Mouse (Mus musculus) heart, postnatal 25 days (tissue): ENCODE results near the gene Ecpas. TPM values are rescaled to one million over a fixed set of nuclear protein-coding genes. Genes with fewer than 3 reads are reported as not detected.

Experiments used
- DNase-seq: peaks from one replicate; pipeline ENCODE4 v3.0.0; 2022; ENCODE audit warnings: low spot score
- intact Hi-C: fragments of 180-260 bp; cut with DNase I; formaldehyde crosslinking; loops from one replicate; pipeline ENCODE4 v1.15.1; 2025
- total RNA-seq, 2 experiments: library from RNA; stranded (reverse); gene quantifications; 2 replicates each; pipeline ENCODE4 v1.2.3; 2021

The Ecpas gene
- total RNA-seq, 2 experiments from 2014 or later: 188 to 190 TPM

DNA sequence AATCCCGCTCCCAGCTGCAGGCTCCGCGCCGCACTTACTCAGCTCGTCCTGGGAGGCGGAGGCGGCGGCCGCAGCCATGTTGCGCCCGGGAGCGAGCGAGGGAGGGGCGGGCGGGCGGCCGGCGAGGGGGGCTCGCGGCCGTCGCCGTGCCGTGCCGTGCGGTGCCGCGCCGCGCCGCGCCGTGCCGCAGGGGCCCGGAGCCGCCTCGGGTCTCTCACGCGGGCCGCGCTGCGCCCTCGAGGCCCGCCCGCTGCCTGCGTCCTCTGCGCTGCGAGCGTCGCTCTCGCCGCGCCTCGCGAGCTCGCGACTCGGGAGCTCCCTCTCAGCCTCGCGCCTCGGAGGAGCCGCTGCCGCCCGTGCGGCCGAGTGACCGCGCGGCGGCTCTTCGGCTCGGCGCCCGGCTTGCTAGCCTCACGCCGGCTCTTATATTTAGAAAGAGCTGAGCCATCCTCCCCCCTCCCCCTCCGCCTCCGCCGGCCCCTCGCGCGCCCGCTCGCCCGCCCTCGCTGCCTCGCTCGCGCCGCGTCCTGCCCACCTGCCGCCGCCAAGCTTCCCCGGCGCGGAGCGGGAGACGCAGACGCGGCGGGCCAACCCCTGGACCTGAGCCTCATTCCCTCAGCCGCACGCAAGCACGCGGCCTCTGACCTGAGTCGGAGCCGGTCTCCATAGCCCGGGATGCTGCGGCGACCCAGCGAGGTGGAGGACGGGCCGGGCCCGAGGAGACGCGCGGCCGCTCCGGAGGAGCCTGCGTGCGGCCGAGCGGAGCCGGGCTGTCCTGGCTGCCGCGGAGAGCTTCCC, 519 bp downstream of the Ecpas start:
- DNase-seq: peak; percentile 45
- intact Hi-C loops: no loop called here

DNA sequence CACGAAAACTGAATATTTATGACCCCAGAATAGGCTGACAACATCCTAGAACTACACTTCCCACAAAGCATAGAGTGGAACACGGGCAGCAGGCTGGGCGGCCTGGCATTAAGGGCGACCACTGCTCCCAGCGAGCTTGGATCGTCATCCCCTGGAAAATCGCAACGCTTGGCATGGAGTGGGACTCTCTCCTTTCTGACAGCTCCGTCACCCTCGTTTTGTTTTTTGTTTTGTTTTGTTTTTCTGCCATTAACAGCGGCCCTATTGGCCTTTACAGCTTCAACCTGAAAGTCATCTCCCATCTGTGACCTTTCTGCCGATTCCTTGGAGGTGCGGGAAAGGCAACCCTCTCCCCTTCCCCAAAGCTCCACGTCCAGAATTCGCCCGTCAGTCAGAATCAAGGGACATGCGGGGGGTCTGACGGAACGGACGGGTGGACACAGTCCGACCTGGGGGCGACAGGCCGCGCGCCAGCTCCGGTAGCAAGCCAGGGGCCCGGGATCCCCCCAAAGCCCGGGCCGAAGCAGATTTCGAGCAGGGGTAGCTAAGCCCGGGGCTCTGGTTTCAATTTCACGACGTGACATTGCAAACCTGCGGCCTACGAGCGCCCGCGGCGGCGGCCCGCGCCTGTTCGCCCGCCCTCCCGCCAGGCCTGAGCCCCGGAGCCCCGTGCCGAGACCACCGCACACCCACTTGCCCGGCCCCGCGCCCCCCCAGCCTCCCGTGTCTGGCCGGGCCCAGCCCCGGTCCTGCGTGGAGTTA, 1.3 kb downstream of the Ecpas start:
- peak; percentile 37 for DNase-seq
- intact Hi-C loops: no loop called here

DNA sequence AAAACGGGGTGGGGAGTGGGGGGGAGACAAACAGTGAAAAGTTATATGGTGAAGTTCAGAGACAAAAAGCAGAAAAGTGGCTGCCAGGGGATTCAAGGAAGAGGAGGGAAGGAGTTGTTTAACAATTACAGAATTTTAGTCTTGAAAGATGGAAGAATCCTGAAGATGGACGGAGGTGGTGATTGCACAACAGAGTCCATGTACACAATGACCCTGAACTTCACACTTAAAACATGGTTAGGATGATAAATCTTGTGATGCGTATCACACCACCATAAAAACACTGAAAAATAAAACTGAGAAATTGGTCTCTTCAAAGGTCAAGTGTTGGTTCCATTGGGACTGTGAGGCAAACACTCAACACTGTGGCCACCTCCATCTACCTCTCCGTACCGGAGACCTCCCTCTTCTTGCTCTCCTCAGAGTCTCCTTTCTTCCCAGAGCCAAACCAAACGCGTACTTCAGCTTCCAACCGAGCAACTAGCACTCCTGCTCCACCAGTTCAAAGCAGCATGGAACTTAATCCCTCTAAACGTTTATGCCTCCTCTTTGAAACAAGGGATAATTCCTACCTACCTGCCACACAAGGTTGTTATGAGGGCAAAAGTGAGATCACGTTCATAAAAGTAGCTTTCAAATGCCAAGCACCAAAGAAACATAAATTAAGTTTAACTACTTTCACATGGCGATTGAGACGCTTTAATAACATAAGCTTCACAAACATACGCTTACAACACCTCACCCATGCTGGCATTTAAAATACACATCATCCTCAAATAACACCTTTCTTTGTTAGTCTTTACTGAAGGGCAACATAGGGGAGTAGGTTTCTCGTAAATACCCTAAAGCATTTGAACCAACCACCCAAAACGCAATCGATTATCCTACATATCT, 2.1 kb downstream of the Ecpas start:
- intact Hi-C loops: no loop called here
- no peak for DNase-seq

DNA sequence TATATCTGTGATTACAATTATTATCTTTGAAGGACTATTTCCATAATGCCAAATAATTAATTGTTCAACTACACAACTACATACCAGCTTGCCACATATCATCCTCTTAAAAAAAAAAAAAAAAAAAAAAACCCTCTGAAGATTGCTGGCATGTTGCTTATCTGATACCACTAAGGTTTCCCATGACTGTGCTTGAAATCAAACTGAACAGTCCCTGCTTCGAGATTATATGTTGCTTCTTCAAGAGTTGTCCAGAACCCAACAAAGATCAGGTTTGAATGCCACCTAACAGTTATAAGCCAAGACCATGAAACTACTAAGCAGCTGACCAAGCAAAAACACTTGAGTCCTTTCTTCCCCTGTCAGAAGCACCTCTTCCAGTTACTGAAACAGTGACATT, 5.1 kb downstream of the Ecpas start:
- intact Hi-C loops: no loop called here
- DNase-seq: no peak

- DNase-seq: no peak
- intact Hi-C loops: no loop called here
Observed at GRCm38 (mm10) chr4:58898318-58898717, 14.2 kb downstream of the Ecpas start.

DNA sequence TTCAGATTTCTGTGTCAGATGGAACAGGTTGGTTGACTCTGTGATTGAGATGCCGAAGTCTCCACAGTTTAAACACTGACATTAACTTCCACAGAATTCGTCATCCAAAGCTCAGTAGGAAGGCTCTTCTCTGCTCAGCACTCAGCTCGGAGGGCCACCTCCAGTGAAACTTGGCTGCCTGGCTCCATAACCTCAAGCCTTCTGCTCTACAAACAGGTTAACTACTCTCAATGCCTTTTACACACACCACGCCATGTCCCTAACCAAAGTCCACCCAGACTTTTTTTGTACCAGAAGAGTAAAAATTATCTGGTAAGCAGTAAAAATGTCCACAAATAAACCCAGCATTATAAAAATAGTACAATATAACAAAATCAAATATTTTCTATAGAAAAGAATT, 15.1 kb downstream of the Ecpas start:
- intact Hi-C loops: no loop called here
- DNase-seq: no peak

- intact Hi-C loops: no loop called here
- no peak for DNase-seq
Observed at GRCm38 (mm10) chr4:58894399-58894798, 18.1 kb downstream of the Ecpas start.

DNA sequence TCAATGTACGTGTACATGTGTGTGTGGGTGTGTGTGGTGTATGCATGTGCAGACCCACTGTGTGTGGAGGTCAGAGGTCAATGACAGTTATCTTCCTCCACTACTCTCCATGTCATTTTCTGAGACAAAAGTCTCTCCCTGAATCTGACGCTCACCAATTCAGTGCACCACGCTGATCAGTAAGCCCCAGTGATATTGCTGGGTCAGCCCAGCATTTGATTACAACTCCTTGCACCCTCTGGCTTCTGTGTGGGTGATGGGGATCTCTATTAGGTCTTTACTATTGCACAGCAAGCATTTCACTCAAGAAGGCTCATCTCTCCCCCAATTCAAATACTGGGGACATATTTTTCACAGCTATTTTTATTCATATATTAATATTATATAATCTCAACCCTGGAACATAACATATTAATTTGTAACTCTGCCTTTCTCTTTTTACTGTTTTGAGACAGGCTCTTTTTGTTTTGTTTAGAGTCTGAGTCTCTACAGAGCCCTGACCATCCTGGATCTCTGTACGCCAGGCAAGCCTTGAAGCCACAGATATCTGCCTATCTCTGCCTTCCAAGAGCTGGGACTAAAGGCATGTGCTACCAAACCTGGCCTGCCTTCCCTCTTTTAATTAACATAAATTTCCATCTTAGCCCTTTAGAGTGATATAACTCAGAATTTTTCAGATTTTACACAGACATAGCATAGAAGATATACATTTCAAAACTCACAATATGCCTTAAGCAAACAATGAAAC, 22.3 kb downstream of the Ecpas start:
- intact Hi-C loops: no loop called here
- no peak for DNase-seq

- intact Hi-C loops: no loop called here
- DNase-seq: no peak
Observed at GRCm38 (mm10) chr4:58888568-58888967, 24.0 kb downstream of the Ecpas start.

- intact Hi-C loops: no loop called here
Observed at GRCm38 (mm10) chr4:58887626-58888025, 24.9 kb downstream of the Ecpas start.

GRCm38 (mm10) chr4:58886778-58887177, 25.8 kb downstream of the Ecpas start:
- DNase-seq: no peak
- intact Hi-C loops: no loop called here

More at GRCm38 (mm10) chr4:58887626-58888025, 24.9 kb downstream of the Ecpas start:
- no peak for DNase-seq

GRCm38 (mm10) chr4:58885341-58885740, 27.2 kb downstream of the Ecpas start:
- DNase-seq: no peak
- intact Hi-C loops: no loop called here

- DNase-seq: no peak
- intact Hi-C loops: no loop called here
Observed at GRCm38 (mm10) chr4:58883841-58884240, 28.7 kb downstream of the Ecpas start.

- intact Hi-C loops: no loop called here
- DNase-seq: no peak
Observed at GRCm38 (mm10) chr4:58874373-58874772, 38.2 kb downstream of the Ecpas start.

GRCm38 (mm10) chr4:58867242-58867641, 45.3 kb downstream of the Ecpas start:
- intact Hi-C loops: no loop called here
- DNase-seq: no peak

GRCm38 (mm10) chr4:58832908-58833307, 79.6 kb downstream of the Ecpas start:
- no peak for DNase-seq
- intact Hi-C loops: no loop called here

- DNase-seq: no peak
- intact Hi-C loops: no loop called here
Observed at GRCm38 (mm10) chr4:58825921-58826320, 86.6 kb downstream of the Ecpas start.

GRCm38 (mm10) chr4:58787616-58788015, 124.9 kb downstream of the Ecpas start, which contains the start of gene Olfr267:
Gene Olfr267, minus strand, starts transcription at chr4:58787716.
- DNase-seq: no peak
- intact Hi-C loops: no loop called here

- no peak for DNase-seq
- intact Hi-C loops: no loop called here
Observed at GRCm38 (mm10) chr4:58786659-58787058, 125.9 kb downstream of the Ecpas start.

DNA sequence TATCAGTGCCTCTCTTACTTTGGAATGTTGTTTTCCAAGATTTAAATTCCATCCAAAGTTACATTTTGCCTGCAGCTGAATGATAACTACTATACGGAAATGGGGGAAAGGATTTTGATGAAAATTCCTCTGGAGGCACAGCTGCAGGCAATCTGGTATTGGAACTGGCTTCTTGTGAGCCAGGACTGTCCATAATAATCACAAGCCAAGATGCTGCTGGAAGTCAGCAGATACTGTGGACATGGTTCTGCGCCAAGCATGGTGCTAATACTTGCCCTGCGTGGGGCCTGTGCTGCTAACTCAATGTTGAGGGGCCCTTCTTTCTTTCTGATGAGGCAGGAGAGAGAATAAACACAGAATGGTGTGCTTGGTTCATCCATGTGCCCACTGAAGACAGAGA, 149.1 kb downstream of the Ecpas start:
- intact Hi-C loops: no loop called here
- DNase-seq: no peak
